Mouse (Mus musculus) gastrocnemius, postnatal 25 days (tissue): ENCODE measurements around the gene Col15a1. TPM values are rescaled to one million over a fixed set of nuclear protein-coding genes. Genes with fewer than 3 reads are reported as not detected.
A peak's percentile ranks its signal among the peaks of the same experiment; 100 is the strongest.

Source experiments
- DNase-seq: peaks from one replicate; pipeline ENCODE4 v3.0.0; 2022
- total RNA-seq, 2 experiments: library from RNA; stranded (reverse); gene quantifications; 1 replicate in 1 of 2; 2 replicates in 1 of 2; pipeline ENCODE4 v1.2.3; 2021

Gene Col15a1
- total RNA-seq, 2 experiments from 2014 or later = 64.7 to 68.2 TPM

- no peak for DNase-seq
Observed at GRCm38 (mm10) chr4:47272452-47273130, 64.6 kb downstream of the Col15a1 start.

- DNase-seq = no peak
Observed at GRCm38 (mm10) chr4:47273795-47274194, 65.8 kb downstream of the Col15a1 start.

GRCm38 (mm10) chr4:47274911-47275310 is 67.0 kb downstream of the Col15a1 start:
- no peak for DNase-seq

GRCm38 (mm10) chr4:47278397-47278796 is 70.4 kb downstream of the Col15a1 start:
- no peak for DNase-seq

- DNase-seq = no peak
Observed at GRCm38 (mm10) chr4:47279085-47279707, 71.2 kb downstream of the Col15a1 start.

GRCm38 (mm10) chr4:47280126-47280525 is 72.2 kb downstream of the Col15a1 start:
- DNase-seq = no peak

GRCm38 (mm10) chr4:47281920-47282682 is 74.1 kb downstream of the Col15a1 start:
- no peak for DNase-seq

GRCm38 (mm10) chr4:47284311-47284710 is 76.3 kb downstream of the Col15a1 start:
- DNase-seq = no peak

GRCm38 (mm10) chr4:47284874-47285273 is 76.9 kb downstream of the Col15a1 start:
- DNase-seq = peak; percentile 41

- DNase-seq = no peak
Observed at GRCm38 (mm10) chr4:47286599-47287147, 78.7 kb downstream of the Col15a1 start.

- no peak for DNase-seq
Observed at GRCm38 (mm10) chr4:47287468-47287867, 79.5 kb downstream of the Col15a1 start.

- no peak for DNase-seq
Observed at GRCm38 (mm10) chr4:47288306-47288705, 80.3 kb downstream of the Col15a1 start.

- no peak for DNase-seq
Observed at GRCm38 (mm10) chr4:47289526-47289925, 81.6 kb downstream of the Col15a1 start.

GRCm38 (mm10) chr4:47290448-47290847 is 82.5 kb downstream of the Col15a1 start:
- DNase-seq = no peak

GRCm38 (mm10) chr4:47291013-47291412 is 83.1 kb downstream of the Col15a1 start:
- DNase-seq = no peak

- DNase-seq = no peak
Observed at GRCm38 (mm10) chr4:47292956-47293355, 85.0 kb downstream of the Col15a1 start.

GRCm38 (mm10) chr4:47293771-47294543 is 86.0 kb downstream of the Col15a1 start:
- DNase-seq = peak; percentile 87

GRCm38 (mm10) chr4:47294544-47295070 is 86.6 kb downstream of the Col15a1 start:
- DNase-seq = no peak

GRCm38 (mm10) chr4:47295547-47295946 is 87.6 kb downstream of the Col15a1 start:
- DNase-seq = peak; percentile 54

- no peak for DNase-seq
Observed at GRCm38 (mm10) chr4:47300701-47301100, 92.7 kb downstream of the Col15a1 start.

- no peak for DNase-seq
Observed at GRCm38 (mm10) chr4:47302610-47303009, 94.6 kb downstream of the Col15a1 start.
